19 mouse cellular contexts compared by ENCODE assay signal in the genomic region with DNA sequence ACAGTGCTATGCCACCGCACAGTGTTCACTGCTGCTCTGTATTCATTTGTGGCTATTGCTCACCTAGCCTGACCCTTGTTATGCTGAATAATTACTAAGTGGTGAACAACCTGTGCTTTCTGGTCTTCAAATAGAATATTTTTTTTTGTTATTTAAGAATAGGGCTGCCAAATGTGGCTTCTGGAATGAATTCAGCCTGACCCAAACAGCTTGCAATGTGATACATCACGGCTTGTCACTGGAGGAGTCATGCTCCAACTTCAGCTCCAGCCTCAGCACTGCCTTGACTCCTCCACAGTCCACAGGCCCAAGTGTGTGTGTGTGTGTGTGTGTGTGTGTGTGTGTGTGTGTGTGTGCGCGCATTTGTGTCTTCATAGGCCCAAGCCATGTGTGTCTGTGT. TPM values are rescaled to one million over a fixed set of nuclear protein-coding genes. Genes with fewer than 3 reads are reported as not detected.
"Had no signal": no experiment of that assay in that cellular context is flagged by ENCODE, and none has a peak within 500 bp of the region (broad histone marks: within the 10 kb centered on the region; RNA-seq: fewer than 3 reads in every experiment).

No protein-coding gene starts in this region.

- DNase-seq: lung, adult 18-20 months; lung, embryonic 14.5 days; lung, postnatal 10 days; lung, postnatal 4 days; midbrain, embryonic 14.5 days; retina, postnatal 1 day; right cerebral cortex, postnatal 14 days; thymus, adult 2 months; thymus, postnatal 25 days; thymus, postnatal 4 days had no signal

- H3K4me3 ChIP-seq: midbrain, embryonic 10.5 days; midbrain, embryonic 12.5 days; myocyte; neural tube, embryonic 13.5 days; neural tube, embryonic 15.5 days; stomach, embryonic 15.5 days had no signal

- H3K27ac ChIP-seq: midbrain, embryonic 10.5 days; midbrain, embryonic 12.5 days; neural tube, embryonic 13.5 days; neural tube, embryonic 15.5 days; stomach, embryonic 15.5 days; stomach, postnatal 0 days had no signal

RNA-seq across cellular contexts. Expression of a gene that starts 10.6 kb away (rescaled TPM):
- total RNA-seq: megakaryocyte, adult 5-6 weeks; megakaryocyte-erythroid progenitor cell, adult 5-6 weeks had no signal
